Mouse (Mus musculus) spleen, adult 2 months (tissue): ENCODE measurements around the gene Zfp428. TPM values are rescaled to one million over a fixed set of nuclear protein-coding genes. Genes with fewer than 3 reads are reported as not detected.

Experiments used
- DNase-seq, 2 experiments: peaks; one replicate each; pipeline versions ENCODE4 v3.0.0 to v3.0.0-alpha.2; 2012 to 2021; ENCODE audit warnings: low spot score in 2 of 2, low read depth in 1 of 2
- H3K27ac ChIP-seq: fragments of 200-500 bp; 2 replicates; pipeline ENCODE4 v1.5.1; 2012; ENCODE audit warnings: low read length, inconsistent platforms; ENCODE audit not compliant: insufficient read depth
- H3K27me3 ChIP-seq: fragments of 200-500 bp; 2 replicates; pipeline ENCODE4 v1.6.1; 2012; ENCODE audit warnings: mild to moderate bottlenecking, moderate library complexity, low read length, inconsistent platforms; ENCODE audit not compliant: control insufficient read depth, insufficient read depth
- H3K36me3 ChIP-seq: fragments of 200-500 bp; 2 replicates; pipeline ENCODE4 v1.6.1; 2012; ENCODE audit warnings: mild to moderate bottlenecking, low read length, inconsistent platforms; ENCODE audit not compliant: control insufficient read depth, insufficient read depth
- H3K4me1 ChIP-seq: fragments of 200-500 bp; 2 replicates; pipeline ENCODE4 v1.6.1; 2011; ENCODE audit warnings: inconsistent platforms; ENCODE audit not compliant: control insufficient read depth, insufficient read depth, insufficient read length
- H3K4me3 ChIP-seq: fragments of 200-500 bp; 2 replicates; pipeline ENCODE4 v1.5.1; 2011; ENCODE audit warnings: mild to moderate bottlenecking, inconsistent platforms; ENCODE audit not compliant: insufficient read depth, insufficient read length; ENCODE audit errors: extremely low read depth
- CTCF ChIP-seq: fragments of 200-500 bp; IDR thresholded peaks from 2 replicates; pipeline ENCODE4 v1.5.1; 2011; ENCODE audit warnings: mild to moderate bottlenecking, inconsistent platforms; ENCODE audit not compliant: insufficient read depth, insufficient read length, insufficient replicate concordance; ENCODE audit errors: extremely low read depth
- POLR2A ChIP-seq: fragments of 200-500 bp; IDR thresholded peaks from 2 replicates; pipeline ENCODE4 v1.6.1; 2011; ENCODE audit warnings: low read depth, low read length, inconsistent platforms
- WGBS: fragments of 180-500 bp; shearing (Covaris S2); methylation state at CpG from one replicate; pipeline ENCODE4 v1.1.7; 2018; 5-methylcytosine and 5-hydroxymethylcytosine counted together
- polyA plus RNA-seq: library from polyadenylated mRNA; depleted of rRNA; stranded (reverse); fragments of >200 nt; gene quantifications from 2 replicates; pipeline ENCODE4 v1.2.3, GENCODE M21; 2012

The Zfp428 gene
- polyA plus RNA-seq, 1 experiment = 4.0 TPM

GRCm38 (mm10) chr7:24534301-24534700 lies 27.5 kb downstream of the Zfp428 start:
- Histone ChIP-seq H3K36me3 (peaks cover 20% of the 10 kb centered on the region), H3K4me3 (no peak overlapping the region), H3K27me3 (no peaks in the 10 kb centered on the region), H3K27ac (no peak overlapping the region), H3K4me1 (no peaks in the 10 kb centered on the region)
- DNase-seq = no peak
- no peak for TF ChIP-seq POLR2A
- no peak for TF ChIP-seq CTCF
- 94% methylated on average over 19 of the region's 19 CpGs for WGBS

DNA sequence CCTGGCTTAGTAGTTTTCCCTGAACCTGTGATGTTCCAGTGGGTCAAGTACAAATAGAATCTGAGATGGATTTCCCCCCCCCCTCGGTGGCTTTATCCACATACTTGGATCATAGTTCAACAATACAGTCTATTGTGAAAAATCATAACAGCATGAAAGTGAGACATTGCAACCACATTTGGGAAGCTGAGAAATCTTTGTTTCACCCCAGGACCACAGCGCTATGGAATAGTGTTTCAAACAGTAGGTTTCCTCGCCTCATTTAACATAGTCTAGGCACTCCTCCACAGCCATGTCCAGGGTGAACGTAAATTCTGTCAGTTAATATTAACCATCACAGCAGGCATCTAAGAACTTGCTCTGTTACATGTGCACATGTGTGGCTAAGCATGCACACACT lies 30.3 kb downstream of the Zfp428 start:
- no peaks in the 10 kb centered on the region for H3K4me1 ChIP-seq
- H3K27ac ChIP-seq = no peak overlapping the region
- H3K4me3 ChIP-seq = no peak overlapping the region
- 89% methylated on average over 4 of the region's 4 CpGs for WGBS
- H3K36me3 ChIP-seq = peaks cover 20% of the 10 kb centered on the region
- TF ChIP-seq POLR2A (no peak), CTCF (no peak)
- no peaks in the 10 kb centered on the region for H3K27me3 ChIP-seq
- no peak for DNase-seq

GRCm38 (mm10) chr7:24537591-24537990 lies 30.8 kb downstream of the Zfp428 start:
- Histone ChIP-seq H3K36me3 (peaks cover 20% of the 10 kb centered on the region), H3K4me3 (no peak overlapping the region), H3K27ac (no peak overlapping the region), H3K27me3 (no peaks in the 10 kb centered on the region), H3K4me1 (no peaks in the 10 kb centered on the region)
- DNase-seq = no peak
- WGBS = 84% methylated on average over 5 of the region's 5 CpGs
- TF ChIP-seq CTCF (no peak), POLR2A (no peak)

DNA sequence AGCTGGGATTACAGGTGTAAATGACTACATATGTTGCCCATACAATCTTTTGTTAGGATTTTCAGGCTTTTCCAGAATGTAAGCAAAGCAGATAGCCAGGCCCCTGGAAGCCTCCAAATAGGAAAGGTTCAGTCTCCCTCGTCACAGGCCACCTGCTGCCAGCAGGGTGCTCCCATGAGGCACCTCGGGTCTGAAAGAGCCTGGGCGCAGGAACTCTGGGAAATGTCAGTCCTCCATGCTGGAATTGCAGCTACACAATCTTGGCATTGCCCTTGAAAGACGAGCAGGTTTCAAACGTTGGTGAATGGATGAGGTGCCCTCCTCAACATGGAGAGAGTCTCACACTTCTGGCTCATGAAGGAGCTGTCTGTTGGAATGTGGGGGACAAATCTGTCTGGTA lies 31.3 kb downstream of the Zfp428 start:
- DNase-seq = no peak
- no peaks in the 10 kb centered on the region for H3K4me1 ChIP-seq
- WGBS = 64% methylated on average over 5 of the region's 5 CpGs
- H3K36me3 ChIP-seq = peaks cover 19% of the 10 kb centered on the region
- no peak overlapping the region for H3K27ac ChIP-seq
- H3K27me3 ChIP-seq = no peaks in the 10 kb centered on the region
- TF ChIP-seq CTCF (no peak), POLR2A (no peak)
- H3K4me3 ChIP-seq = no peak overlapping the region

DNA sequence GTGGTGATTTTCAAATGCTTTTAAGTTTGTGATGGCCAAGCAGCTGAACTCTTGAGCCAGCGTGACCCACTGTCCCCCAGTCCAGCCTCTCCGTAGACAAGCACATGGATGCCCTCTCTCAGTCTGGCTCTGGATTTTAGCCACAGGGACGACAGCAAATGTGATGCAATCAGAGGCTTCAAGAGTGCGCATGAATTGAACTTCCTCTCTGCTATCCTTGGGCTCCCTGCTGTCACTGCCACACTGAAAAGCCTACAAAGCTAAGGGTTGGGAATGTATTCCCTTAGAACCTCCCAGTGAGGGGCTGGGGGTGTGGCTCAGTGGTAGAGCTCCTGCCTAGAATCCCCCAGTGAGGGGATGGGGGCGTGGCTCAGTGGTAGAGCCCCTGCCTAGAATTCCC lies 31.9 kb downstream of the Zfp428 start:
- WGBS = 69% methylated on average over 5 of the region's 5 CpGs
- Histone ChIP-seq H3K4me1 (no peaks in the 10 kb centered on the region), H3K27ac (no peak overlapping the region), H3K4me3 (no peak overlapping the region), H3K36me3 (peaks cover 14% of the 10 kb centered on the region), H3K27me3 (no peaks in the 10 kb centered on the region)
- no peak for TF ChIP-seq POLR2A
- TF ChIP-seq CTCF = no peak
- no peak for DNase-seq

- no peak for TF ChIP-seq POLR2A
- no peak for TF ChIP-seq CTCF
- H3K4me1 ChIP-seq = no peaks in the 10 kb centered on the region
- no peaks in the 10 kb centered on the region for H3K27me3 ChIP-seq
- WGBS = 93% methylated on average over 4 of the region's 4 CpGs
- peaks cover 5% of the 10 kb centered on the region; the same call in 1 of the 2 replicates for H3K36me3 ChIP-seq
- DNase-seq = no peak
- no peak overlapping the region for H3K4me3 ChIP-seq
- H3K27ac ChIP-seq = no peak overlapping the region
Observed at GRCm38 (mm10) chr7:24539686-24540085, 32.9 kb downstream of the Zfp428 start.

DNA sequence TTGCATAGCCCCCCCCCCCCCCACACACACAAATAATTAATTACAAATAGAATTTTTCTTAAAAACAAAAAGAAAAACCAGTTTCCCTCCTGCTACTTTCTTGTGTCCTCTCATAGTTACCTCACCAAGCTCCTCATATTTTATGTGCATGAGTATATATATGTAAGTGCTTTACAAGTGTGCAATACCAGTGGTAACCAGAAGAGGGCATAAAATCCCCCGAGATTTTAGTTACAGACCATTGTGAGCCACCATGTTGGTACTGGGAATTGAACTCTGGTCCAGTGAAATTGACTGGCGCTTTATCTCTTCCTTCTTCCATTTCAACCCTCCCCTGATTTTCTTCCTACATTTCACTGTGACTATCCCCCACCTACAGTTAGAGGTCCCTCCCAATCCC lies 37.7 kb downstream of the Zfp428 start:
- Histone ChIP-seq H3K4me1 (peaks cover 8% of the 10 kb centered on the region; the same call in 1 of the 2 replicates), H3K4me3 (no peak overlapping the region), H3K27ac (no peak overlapping the region), H3K27me3 (no peaks in the 10 kb centered on the region), H3K36me3 (peaks cover 2% of the 10 kb centered on the region; the same call in 1 of the 2 replicates)
- DNase-seq = no peak
- 77% methylated on average over 2 of the region's 2 CpGs for WGBS
- no peak for TF ChIP-seq CTCF
- TF ChIP-seq POLR2A = no peak
